Mouse (Mus musculus) heart, embryonic 14.5 days (tissue): Measurements from ENCODE around the gene Hdgfl1. TPM values are rescaled to one million over a fixed set of nuclear protein-coding genes. Genes with fewer than 3 reads are reported as not detected.

Experiments used
- ATAC-seq: fragments of 200-750 bp; cut with Nextera tagmentation; 2 replicates; pipeline ENCODE4 v1.8.0; 2017; ENCODE audit warnings: low read depth, moderate TSS enrichment; ENCODE audit not compliant: insufficient number of reproducible peaks, insufficient read depth, low FRiP score
- H3K27ac ChIP-seq, 2 experiments: fragments of 200-500 bp in 1 of 2; fragments of 300-500 bp in 1 of 2; sonication (generic) in 1 of 2; replicated peaks in 1 of 2; 2 replicates each; pipeline ENCODE4 v1.5.1; 2012 to 2014; ENCODE audit warnings: low read depth in 2 of 2, low read length in 2 of 2, control low read depth in 1 of 2, mild to moderate bottlenecking in 1 of 2, mixed read lengths in 1 of 2; ENCODE audit not compliant: control insufficient read depth in 1 of 2, insufficient read depth in 1 of 2
- H3K27me3 ChIP-seq: fragments of 300-500 bp; sonication (generic); 2 replicates; pipeline ENCODE4 v1.6.1; 2014; ENCODE audit warnings: mild to moderate bottlenecking, low read length, control low read depth; ENCODE audit not compliant: control insufficient read depth, insufficient read depth
- H3K36me3 ChIP-seq: fragments of 300-500 bp; sonication (generic); 2 replicates; pipeline ENCODE4 v1.6.1; 2014; ENCODE audit warnings: mild to moderate bottlenecking, control low read depth, low read length, mixed read lengths; ENCODE audit not compliant: control insufficient read depth, insufficient read depth
- H3K4me1 ChIP-seq, 2 experiments: fragments of 200-500 bp in 1 of 2; fragments of 300-500 bp in 1 of 2; sonication (generic) in 1 of 2; 2 replicates each; pipeline ENCODE4 v1.6.1; 2012 to 2014; ENCODE audit warnings: low read length in 2 of 2, control low read depth in 1 of 2, mixed read lengths in 1 of 2; ENCODE audit not compliant: control insufficient read depth in 2 of 2, insufficient read depth in 2 of 2
- H3K4me2 ChIP-seq: fragments of 300-500 bp; sonication (generic); 2 replicates; pipeline ENCODE4 v1.6.1; 2014; ENCODE audit warnings: mild to moderate bottlenecking, low read length
- H3K4me3 ChIP-seq, 2 experiments: fragments of 200-500 bp in 1 of 2; fragments of 300-500 bp in 1 of 2; sonication (generic) in 1 of 2; 2 replicates each; pipeline ENCODE4 v1.5.1; 2012 to 2014; ENCODE audit warnings: low read length in 2 of 2, mild to moderate bottlenecking in 2 of 2, control low read depth in 1 of 2, low read depth in 1 of 2, moderate library complexity in 1 of 2; ENCODE audit not compliant: control insufficient read depth in 1 of 2, insufficient read depth in 1 of 2
- H3K9ac ChIP-seq: fragments of 300-500 bp; sonication (generic); 2 replicates; pipeline ENCODE4 v1.6.1; 2014; ENCODE audit warnings: mild to moderate bottlenecking, low read length
- H3K9me3 ChIP-seq: fragments of 300-500 bp; sonication (generic); 2 replicates; pipeline ENCODE4 v1.6.1; 2016; ENCODE audit warnings: low read length, control low read depth; ENCODE audit not compliant: control insufficient read depth
- WGBS: fragments of 180-500 bp; shearing (Covaris S2); extraction: QIAGEN DNeasy Blood & Tissue Kit; methylation state at CpG from one replicate; pipeline ENCODE4 v1.1.7; 2014; 5-methylcytosine and 5-hydroxymethylcytosine counted together
- polyA plus RNA-seq: library from polyadenylated mRNA; unstranded; fragments of >200 nt; fragmentation: Nextera tagmentation; extraction: Ambion mirVana; gene quantifications from 2 replicates; pipeline ENCODE4 v1.2.1, GENCODE M21; 2014

Hdgfl1 gene
- not detected in 2 replicates for polyA plus RNA-seq

- no peak within 1 kb of the TSS for H3K27ac ChIP-seq
- H3K27me3 ChIP-seq: no peaks in the 10 kb centered on the region
- H3K4me3 ChIP-seq: no peak within 1 kb of the TSS
- H3K9ac ChIP-seq: no peak within 1 kb of the TSS
- H3K36me3 ChIP-seq: no peaks in the 10 kb centered on the region
- H3K4me2 ChIP-seq: no peak within 1 kb of the TSS
- ATAC-seq: no peak
- no peaks in the 10 kb centered on the region for H3K4me1 ChIP-seq
- no peaks in the 10 kb centered on the region for H3K9me3 ChIP-seq
- 87% methylated on average over 16 of the region's 16 CpGs for WGBS
Observed at GRCm38 (mm10) chr13:26769955-26770354, at the start of gene Hdgfl1. TSS of gene Hdgfl1 (minus strand) at chr13:26770165.

- Histone ChIP-seq H3K36me3 (no peaks in the 10 kb centered on the region), H3K4me1 (no peaks in the 10 kb centered on the region), H3K4me3 (no peak overlapping the region), H3K27ac (no peak overlapping the region), H3K9ac (no peak overlapping the region), H3K4me2 (no peak overlapping the region), H3K27me3 (no peaks in the 10 kb centered on the region), H3K9me3 (no peaks in the 10 kb centered on the region)
- 77% methylated on average over 3 of the region's 3 CpGs for WGBS
- ATAC-seq: no peak
Observed at GRCm38 (mm10) chr13:26795460-26795859, 25.5 kb upstream of the Hdgfl1 start.

- H3K9ac ChIP-seq: no peak overlapping the region
- H3K36me3 ChIP-seq: no peaks in the 10 kb centered on the region
- WGBS: 90% methylated on average over 15 of the region's 15 CpGs
- H3K4me3 ChIP-seq: no peak overlapping the region
- H3K4me1 ChIP-seq: no peaks in the 10 kb centered on the region
- no peaks in the 10 kb centered on the region for H3K9me3 ChIP-seq
- ATAC-seq: no peak
- no peak overlapping the region for H3K4me2 ChIP-seq
- H3K27me3 ChIP-seq: no peaks in the 10 kb centered on the region
- no peak overlapping the region for H3K27ac ChIP-seq
Observed at GRCm38 (mm10) chr13:26769424-26769823, 541 bp downstream of the Hdgfl1 start.

- Histone ChIP-seq H3K4me1 (no peaks in the 10 kb centered on the region), H3K4me3 (no peak overlapping the region), H3K9me3 (no peaks in the 10 kb centered on the region), H3K27me3 (no peaks in the 10 kb centered on the region), H3K36me3 (no peaks in the 10 kb centered on the region), H3K9ac (no peak overlapping the region), H3K4me2 (no peak overlapping the region), H3K27ac (no peak overlapping the region)
- 74% methylated on average over 12 of the region's 12 CpGs for WGBS
- ATAC-seq: no peak
Observed at GRCm38 (mm10) chr13:26761966-26762803, 7.8 kb downstream of the Hdgfl1 start.

- Histone ChIP-seq H3K36me3 (no peaks in the 10 kb centered on the region), H3K9ac (no peak overlapping the region), H3K27ac (no peak overlapping the region), H3K27me3 (no peaks in the 10 kb centered on the region), H3K4me1 (no peaks in the 10 kb centered on the region), H3K4me2 (no peak overlapping the region), H3K9me3 (no peaks in the 10 kb centered on the region), H3K4me3 (no peak overlapping the region)
- no peak for ATAC-seq
Observed at GRCm38 (mm10) chr13:26752863-26753262, 17.1 kb downstream of the Hdgfl1 start.

- Histone ChIP-seq H3K36me3 (no peaks in the 10 kb centered on the region), H3K4me1 (no peaks in the 10 kb centered on the region), H3K4me3 (no peak overlapping the region), H3K9ac (no peak overlapping the region), H3K27me3 (no peaks in the 10 kb centered on the region), H3K27ac (no peak overlapping the region), H3K9me3 (no peaks in the 10 kb centered on the region), H3K4me2 (no peak overlapping the region)
- 83% methylated on average over 1 of the region's 1 CpGs for WGBS
- no peak for ATAC-seq
Observed at GRCm38 (mm10) chr13:26752414-26752813, 17.6 kb downstream of the Hdgfl1 start.

- Histone ChIP-seq H3K9me3 (no peaks in the 10 kb centered on the region), H3K4me1 (no peaks in the 10 kb centered on the region), H3K4me3 (no peak overlapping the region), H3K36me3 (no peaks in the 10 kb centered on the region), H3K4me2 (no peak overlapping the region), H3K27me3 (no peaks in the 10 kb centered on the region), H3K9ac (no peak overlapping the region), H3K27ac (no peak overlapping the region)
- WGBS: 89% methylated on average over 2 of the region's 2 CpGs
- no peak for ATAC-seq
Observed at GRCm38 (mm10) chr13:26745760-26746457, 24.1 kb downstream of the Hdgfl1 start.
